Mouse (Mus musculus) kidney, postnatal 25 days (tissue): ENCODE measurements around the gene Slc26a11.

Source experiments
- DNase-seq, 2 experiments: peaks; one replicate each; pipeline ENCODE4 v3.0.0; 2021; ENCODE audit warnings: mixed read lengths in 2 of 2

The Slc26a11 gene

DNA sequence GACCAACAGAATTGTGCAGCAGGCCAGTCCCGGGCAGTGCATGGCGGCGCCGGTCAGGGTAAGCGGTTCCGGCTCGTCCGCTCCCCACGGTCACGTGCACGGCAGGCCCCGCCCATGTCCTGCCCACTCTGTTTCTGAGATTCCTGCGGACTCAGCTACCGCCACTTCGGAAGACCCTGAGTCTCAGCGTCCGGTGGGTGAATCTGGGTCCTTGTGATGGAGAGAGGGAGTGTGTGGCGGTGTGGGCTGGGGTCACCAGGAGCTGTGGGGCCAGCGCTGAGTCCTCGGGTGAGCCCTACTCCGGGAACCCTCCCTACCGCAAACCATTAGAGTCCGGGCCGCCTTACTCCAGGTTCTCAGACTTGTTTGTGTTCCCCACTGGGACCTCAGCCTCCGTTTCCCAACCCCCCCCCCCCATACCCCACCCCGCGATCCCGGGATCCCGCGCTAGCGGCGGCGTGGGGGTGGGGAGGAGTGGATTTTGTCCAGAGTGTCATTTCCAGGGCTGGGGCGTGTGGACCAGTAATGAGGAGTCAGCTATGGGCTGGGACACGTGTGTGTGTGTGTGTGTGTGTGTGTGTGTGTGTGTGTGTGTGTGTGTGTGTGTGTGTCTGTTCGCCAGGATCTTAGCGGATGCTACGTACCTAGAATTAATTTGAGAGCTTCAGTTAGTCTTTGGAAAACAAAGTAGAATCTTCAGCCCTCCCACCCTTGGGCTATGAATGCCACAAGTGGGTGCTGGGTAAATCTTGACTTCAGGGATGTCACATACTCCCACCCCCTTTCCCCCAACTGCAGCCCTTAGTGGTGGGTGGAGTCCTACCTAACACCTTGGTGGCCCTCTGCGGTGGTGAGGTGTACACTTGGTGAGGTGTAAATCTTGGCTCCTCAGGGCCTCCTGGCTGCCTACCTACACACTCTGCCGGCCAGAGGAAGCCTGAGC is at the start of gene Slc26a11, which contains the start of gene Sgsh:
Slc26a11 (plus strand) TSS at position 115 of the 943 bp plus-strand sequence.
Sgsh (minus strand) TSS at position 94 of the 943 bp plus-strand sequence.
- DNase-seq: peak; percentile 96

DNA sequence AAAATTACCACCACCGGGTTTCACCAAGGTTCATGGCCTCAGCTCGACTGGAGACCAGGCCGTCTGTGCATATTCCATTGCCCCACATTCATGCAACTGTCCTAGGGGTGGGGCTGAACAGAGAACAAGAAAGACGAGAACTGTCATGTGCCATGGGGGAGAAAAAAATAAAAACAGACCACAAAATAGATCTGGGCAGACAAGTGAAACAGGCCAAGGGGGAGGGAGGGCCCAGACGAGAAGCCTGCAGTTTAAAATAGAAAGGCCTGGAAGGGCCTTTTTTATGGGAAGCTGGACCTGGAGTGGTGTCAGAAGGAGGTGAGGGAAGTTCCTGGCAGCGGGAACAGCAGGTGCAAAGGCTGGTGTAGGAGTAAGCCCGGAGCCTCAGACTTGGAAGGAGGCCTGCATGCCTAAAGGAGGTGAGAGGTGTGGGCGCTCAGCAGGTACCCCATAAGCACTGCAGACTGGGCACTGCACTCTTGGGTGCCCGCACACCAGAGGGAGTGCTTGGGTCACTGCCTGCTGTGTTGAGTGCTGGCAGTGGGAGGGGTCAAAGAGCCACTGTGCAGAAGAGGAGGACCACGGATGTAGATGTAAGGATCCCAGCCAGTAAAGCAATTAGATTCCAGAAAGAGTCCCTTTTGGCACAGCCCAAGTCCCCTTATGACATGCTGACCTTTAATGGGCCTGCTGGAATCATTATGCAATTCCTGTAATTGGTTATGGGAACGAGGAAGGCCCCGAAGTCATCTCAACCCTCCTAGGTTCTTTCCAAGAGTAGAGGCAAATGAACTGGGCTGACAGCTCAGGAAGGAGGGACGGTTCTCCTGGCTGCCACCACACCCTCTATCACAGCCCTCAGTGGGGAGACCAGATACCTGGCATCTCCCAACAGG is 48.3 kb upstream of the Slc26a11 start:
- peak; percentile 6 to 16 for DNase-seq

DNA sequence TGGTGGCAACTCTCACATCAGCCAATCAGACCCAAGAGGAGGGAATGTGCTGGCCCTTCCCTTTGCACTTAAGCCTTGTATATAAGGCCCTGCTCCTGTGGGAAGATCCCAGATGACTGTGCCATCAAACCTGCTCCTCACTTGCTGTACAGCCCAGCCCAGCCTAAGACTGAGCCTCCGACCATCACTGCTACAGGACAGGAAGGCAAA is 47.8 kb upstream of the Slc26a11 start, which contains the start of gene Card14:
Card14 (plus strand) TSS at position 111 of the 210 bp plus-strand sequence.
- no peak for DNase-seq

DNA sequence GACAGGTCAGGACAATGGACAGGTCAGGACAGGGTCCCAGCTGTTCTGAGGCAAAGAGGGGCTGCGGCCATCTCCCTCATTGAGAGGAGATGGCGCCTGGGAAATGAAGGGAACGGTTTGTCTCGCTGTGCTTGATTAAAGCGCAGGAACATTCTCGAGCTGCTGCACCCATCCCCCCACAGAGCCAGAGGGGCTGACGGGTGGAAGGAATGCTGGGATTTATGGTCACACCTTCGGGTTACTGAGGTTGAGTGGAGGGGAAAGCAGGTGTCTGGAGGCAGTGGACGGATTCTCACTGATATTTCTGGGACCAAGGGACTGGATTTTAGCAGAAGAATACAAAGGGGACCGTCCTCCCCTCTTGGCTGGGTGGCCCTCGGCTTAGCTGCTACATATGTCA is 47.4 kb upstream of the Slc26a11 start:
- peak in 1 of 2 experiments; percentile 27 for DNase-seq

DNA sequence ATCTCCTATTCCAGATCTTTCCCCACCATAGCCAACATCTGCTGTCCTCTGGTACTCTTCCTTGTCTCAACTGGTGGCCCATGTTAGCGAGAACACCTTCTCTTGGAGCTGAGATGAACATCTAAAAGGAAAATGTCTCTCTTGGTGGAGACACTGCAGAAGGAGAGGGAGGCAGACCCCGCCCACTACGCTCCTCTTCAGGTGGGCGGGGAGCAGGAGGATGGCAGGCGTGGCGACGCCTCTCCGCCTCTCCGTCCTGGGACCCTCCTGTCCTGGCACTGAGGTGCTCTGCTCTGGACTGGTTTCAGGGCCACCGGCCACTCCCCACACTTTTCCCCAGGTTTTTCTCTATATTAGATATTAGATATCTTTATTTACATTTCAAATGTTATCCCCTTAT is 44.7 kb upstream of the Slc26a11 start:
- no peak for DNase-seq

DNA sequence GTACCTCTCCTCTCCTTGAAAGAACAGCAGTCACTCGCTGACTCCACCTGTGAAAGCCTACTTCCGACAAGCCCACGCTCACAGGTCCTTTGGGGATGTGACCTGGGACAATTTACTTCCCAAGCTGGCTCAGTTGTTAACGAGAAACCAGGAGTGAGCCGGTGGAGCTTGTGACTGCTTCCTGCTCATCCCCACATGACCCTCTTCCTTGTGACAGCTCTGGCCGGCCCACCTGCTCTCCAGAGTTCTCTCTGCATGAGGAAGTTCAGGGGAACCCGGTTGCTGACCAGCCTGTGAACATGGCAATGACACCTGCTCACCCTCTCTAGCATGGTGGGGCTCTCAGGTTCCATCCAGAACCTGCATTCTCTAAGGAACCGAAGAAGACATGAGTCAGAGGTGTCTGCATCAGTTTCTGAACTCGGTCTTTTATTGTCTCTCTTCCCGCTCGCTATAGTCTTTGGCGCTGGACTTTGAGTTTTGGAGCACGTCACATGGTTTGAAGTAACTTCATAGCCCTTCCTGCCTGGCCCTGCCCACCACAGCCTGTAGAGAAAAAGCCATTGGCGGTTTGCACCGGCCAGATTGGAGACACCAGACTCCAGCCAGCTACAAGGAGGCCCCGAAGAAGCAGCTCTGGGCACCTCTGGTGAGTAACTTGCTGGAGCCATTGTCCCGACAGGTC is 41.0 kb upstream of the Slc26a11 start:
- peak; percentile 68 to 86 for DNase-seq

DNA sequence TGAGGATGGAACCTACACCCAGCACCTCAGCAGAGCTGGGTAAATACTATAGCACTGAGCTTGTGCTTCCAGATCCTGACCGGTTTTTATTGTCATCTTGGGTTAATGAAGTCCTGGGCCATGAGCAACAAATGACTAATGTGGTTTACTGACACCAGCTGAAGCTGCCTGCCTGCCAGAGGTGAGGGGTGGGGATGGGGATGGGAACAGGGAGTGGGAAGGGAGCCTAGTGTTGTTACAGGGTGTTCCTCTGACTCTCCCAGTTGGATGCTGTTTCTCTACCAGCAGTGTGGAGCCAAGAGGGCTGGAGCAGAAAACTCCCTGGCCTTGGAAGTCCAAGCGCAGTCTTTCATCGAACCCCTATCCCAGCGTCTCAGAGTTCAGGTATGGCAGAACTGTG is 38.6 kb upstream of the Slc26a11 start:
- no peak for DNase-seq

DNA sequence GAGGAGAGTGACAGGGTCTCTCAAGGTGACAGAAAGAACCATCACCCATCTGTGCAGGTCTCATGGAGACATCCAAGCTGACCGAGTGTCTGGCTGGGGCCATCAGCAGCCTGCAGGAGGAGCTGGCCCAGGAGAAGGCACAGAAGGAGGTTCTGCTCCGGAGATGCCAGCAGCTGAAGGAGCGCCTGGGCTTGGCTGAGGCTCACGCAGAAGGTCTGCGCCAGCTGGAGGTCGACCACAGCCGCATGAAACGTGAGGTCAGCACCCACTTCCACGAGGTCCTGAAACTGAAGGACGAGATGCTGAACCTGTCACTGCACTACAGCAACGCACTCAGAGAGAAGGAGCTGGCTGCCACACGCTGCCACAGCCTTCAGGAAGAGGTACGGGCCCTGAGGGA is 32.8 kb upstream of the Slc26a11 start:
- no peak for DNase-seq

DNA sequence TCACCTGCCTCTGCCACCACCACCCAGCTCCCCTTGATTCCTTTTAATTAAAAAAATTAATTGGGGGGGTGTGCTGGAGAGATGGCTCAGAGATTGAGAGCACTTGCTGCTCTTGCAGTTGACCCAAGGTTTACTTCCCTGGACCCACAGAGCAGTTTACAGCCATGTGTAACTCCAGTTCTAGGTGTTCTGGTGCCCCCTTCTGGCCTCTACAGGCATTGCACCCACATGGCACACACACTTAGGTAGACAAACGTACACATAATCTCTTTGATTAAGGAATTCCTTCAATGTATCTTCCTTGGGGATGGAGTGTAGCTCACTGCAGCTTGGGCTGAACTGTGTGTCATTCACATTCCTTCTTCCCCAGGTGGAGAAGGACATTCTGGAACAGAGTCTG is 30.3 kb upstream of the Slc26a11 start:
- no peak for DNase-seq

DNA sequence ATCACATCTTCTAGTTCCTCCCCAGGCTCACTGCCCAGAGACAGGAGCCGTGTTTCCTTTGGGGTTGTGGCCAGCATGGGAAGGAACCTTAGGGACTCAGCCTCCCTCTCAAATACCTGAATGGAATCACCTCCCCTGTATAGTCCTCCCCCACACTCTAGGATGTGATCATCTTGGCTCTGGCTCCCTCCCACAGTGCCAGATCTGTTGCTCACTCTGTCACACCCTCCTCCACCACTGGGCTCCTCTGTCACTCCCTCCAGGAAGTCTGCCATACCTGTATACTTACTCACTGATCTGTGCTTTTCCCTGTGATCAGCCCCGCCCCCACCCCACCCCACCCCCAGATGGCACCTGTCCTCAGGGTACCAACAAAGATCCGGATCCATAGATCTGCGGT is 24.8 kb upstream of the Slc26a11 start:
- DNase-seq: no peak

DNA sequence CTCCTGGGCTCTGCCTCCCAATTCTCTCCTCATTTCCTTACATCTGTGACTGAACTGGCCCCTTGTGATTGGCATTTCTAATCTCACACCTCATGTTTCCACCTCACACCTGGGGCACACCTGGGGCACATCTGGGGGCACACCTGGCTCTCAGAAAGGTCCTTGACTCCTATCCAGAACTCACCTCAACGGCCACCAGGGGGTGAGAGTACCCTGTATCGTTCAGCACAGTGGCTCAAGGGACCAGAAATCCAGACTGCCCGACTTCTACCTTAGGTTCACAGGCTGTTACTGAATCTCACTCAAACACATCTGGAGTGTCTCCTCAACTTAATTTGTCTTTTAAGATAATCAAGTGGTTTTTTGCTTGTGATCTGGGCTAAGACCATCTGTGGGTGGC is 23.4 kb upstream of the Slc26a11 start:
- no peak for DNase-seq

DNA sequence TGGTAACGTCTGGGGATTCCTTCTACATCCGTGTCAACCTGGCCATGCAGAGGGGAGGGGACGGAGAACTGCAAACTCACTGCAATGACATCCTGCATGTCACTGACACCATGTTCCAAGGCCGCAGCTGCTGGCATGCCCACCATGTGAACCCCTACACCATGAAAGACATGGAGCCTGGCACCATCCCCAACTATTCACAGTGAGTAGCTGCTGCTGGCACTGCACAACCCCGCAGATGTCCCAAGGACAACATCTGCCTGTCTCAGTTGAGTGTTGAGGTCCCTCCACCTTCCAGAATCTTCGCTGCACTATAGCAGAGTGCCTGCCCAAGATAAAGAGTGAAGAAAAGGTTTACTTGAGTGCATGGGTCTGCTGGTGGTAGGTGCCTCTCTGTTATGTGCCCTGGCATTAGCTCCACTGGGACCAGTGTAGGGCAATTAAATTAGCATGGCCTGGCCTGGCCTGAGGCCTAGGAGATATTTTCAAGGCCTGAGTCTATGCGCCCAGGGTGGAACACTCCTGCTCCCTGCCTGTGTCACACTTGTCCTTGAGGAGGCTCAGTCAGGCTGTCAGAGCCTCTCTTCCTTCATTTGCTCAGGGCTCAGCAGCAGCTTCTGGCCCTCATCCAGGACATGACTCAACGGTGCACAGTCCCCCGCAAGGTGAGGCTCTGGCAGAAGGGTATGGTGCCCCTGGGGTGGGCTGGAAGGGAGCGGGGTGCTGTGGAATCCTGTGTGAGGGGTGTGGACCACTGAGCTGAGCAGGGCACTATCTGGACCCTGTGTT is 16.9 kb upstream of the Slc26a11 start:
- no peak for DNase-seq

DNA sequence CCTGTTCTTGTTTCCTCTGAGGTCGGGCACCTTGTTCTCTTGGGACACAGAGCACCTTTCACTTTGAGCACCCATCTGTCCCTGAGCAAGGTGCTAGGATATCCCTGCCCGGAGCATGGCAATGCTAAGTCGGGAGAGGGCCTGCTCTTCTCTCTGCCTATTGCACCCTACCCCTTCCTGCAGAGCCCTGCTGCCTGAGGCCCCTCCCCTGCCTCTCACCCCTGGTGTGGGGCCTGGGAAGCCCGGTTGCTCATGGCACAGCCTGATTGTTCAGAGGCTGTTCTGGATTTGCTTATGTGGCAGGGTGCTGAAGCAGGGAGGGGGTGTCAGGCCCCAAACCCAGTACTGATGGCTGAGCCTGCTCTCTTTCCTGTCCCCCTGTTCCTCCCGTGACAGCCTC is 16.2 kb upstream of the Slc26a11 start:
- no peak for DNase-seq

DNA sequence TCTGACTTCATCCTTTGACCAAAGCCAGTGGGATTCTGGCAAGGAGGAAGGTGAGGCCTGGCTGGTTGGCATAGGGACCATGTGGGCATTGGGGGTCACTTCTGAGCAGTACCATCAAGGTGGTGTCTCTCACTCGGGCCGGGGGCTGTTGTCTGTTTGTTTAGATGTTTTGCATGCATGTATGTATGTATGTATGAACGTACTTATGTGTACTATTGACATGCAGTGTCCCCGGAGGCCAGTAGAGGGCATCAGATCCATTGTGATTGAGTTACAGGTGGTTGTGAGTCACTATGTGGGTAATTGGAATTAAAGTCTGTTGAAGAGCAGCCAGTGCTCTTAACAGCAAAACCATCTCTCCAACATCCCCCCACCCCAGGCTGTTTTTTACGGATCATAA is 15.7 kb upstream of the Slc26a11 start:
- DNase-seq: peak; percentile 72 to 89

DNA sequence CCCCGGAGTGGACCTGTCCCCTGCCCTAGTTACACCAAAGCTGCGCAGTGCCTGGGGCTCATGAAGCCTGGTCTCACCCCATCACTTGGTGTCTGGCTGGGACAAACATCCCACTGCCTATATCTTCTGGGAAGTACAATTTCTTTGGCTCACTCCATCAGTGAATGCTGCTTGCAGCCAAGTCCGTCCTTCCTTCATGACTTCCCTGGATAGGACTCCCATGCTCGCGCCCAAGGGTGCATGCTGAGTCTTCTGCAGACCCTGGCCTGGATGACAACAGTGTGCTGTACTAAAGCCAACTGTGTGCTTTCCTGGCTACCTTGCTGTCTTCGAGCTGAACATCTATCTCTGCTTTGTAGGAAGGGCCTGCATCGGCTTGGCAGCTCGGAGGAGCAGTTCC is 11.2 kb upstream of the Slc26a11 start:
- no peak for DNase-seq

DNA sequence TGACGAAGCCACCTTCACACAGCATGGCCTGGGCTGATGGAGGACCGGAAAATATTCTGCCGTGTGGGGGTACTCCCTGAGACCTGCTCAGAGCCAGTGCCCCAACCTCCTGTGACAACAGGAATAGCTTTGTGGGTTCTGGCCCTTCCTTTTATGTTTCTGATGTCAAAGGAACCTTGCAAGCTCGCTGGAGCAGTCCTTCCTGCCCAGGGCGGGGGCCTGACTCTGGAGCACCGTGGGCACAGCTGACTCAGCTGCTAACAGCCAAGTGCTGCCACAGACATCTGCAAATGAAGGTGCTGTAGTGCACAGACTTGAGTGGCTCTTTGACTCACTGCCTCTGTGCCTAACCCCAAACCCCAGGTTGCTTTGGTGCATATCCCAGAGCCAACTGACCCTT is 10.5 kb upstream of the Slc26a11 start:
- no peak for DNase-seq

DNA sequence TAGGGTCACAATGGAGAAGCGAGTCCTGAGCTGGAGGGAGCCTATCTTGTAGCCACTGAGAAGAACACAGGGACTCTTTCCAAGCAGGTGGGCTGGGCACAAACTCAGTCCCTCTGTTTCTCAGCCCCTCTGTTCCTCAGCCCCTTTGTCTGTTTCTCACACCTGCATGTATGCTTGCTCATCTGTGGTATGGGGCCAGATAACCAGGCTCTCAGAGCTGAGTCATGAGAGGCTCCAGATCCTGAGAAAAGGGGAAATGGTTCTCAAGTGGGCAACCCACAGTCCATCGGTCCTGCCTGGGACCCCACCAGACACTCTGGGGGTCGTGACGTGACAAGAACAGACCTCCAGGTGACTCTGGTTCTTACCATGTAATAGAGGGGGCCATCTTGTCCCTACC is 8.2 kb upstream of the Slc26a11 start:
- no peak for DNase-seq

DNA sequence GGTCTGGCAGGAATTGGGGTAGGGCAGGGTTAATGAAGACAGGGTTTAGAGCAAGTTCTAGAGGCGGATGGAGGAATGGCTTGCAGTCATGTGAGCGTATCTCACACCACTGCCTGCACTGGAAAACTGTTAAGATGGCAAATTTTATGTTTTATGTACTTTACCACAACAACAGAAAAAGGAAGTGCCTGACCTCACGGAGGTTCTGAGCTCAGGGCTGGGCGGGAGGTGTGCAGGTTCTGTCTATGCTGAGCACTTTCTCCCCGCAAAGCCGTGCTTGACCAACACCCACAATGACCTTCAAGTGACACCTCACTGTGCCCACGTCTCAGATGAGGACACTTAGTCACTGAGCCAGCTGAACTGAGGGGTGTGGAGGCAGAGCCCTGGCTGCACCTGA is 3.2 kb upstream of the Slc26a11 start:
- no peak for DNase-seq

DNA sequence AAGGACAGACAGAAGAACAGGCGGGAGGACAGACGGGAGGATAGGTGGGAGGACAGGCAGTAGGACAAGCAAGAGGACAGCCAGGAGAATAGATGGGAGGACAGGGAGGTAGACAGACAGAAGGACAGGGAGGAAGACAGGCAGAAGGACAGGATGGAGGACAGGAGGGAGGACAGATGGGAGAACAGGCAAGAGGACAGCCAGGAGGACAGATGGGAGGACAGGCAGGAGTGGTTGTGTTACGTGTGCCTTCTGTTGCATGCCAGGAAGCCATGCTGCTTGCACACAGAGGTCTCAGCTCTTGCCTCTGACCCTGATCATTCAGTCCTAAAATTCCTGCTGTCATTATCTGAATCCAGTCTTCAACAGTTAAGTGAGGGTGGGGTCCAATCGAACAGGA is 1.4 kb upstream of the Slc26a11 start:
- DNase-seq: no peak

DNA sequence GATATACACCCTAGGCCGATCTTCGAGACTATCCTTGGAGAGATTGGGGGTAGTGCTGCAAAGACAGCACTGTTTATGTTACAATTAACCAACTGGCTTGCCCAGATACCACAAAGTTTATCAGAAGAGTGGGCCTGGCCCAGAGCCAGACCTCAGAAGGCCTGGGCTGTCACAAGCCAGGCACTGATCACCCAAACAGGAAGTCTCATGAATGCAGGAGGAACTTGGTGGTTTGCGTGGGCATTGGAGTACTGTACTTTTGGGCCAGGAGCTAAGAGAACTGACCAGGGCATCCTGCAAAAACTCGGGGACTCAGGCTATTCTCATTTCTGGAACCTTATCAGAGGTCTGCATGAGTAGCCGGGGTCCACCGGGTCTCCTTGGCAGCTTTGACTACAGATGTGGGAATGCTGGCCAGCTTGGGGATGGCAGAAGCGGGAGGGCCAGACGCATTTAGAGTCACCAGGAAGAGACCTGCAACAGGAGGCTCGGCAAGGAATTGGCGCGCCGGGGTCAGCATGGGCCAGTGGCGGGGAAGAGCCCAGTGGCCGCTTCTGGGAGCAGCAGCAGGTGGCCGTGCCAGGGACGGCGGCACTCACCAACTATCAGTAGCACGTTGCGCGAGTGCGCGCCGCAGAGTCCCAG is 437 bp upstream of the Slc26a11 start:
- DNase-seq: peak; percentile 58 to 60

DNA sequence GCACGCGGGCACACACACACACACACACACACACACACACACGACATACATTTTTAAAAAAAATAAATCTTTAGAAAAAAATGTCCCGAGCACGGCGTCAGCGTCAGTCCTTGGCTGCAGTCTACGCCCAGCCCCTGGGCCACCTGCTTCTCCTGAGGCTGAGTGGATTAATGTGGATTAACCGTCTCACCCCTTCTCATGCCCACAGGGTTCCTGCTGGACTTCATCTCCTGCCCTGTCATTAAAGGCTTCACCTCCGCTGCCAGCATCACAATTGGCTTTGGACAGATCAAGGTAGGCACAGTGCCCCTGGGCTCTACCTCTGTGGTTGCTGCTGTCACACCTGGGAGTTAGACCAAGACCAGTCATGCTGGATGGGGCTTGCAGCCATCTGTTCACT is 3.7 kb downstream of the Slc26a11 start:
- DNase-seq: no peak
